Mouse (Mus musculus) lung, embryonic 16.5 days (tissue): Measurements from ENCODE around the gene Pfkp. TPM values are rescaled to one million over a fixed set of nuclear protein-coding genes. Genes with fewer than 3 reads are reported as not detected.
A peak's percentile ranks its signal among the peaks of the same experiment; 100 is the strongest.

Experiments
- ATAC-seq: fragments of 200-750 bp; cut with Nextera tagmentation; 2 replicates; pipeline ENCODE4 v1.8.0; 2017; ENCODE audit warnings: low read depth, mild to moderate bottlenecking, moderate library complexity
- H3K27ac ChIP-seq: fragments of 300-500 bp; sonication (generic); 2 replicates; pipeline ENCODE4 v1.5.1; 2014; ENCODE audit warnings: mild to moderate bottlenecking, control low read depth, low read length
- H3K27me3 ChIP-seq: fragments of 300-500 bp; sonication (generic); 2 replicates; pipeline ENCODE4 v1.6.1; 2014; ENCODE audit warnings: low read depth, low read length, mixed read lengths; ENCODE audit not compliant: control insufficient read depth, insufficient read depth
- H3K36me3 ChIP-seq: fragments of 300-500 bp; sonication (generic); 2 replicates; pipeline ENCODE4 v1.6.1; 2014; ENCODE audit warnings: low read length; ENCODE audit not compliant: control insufficient read depth, insufficient read depth
- H3K4me1 ChIP-seq: fragments of 300-500 bp; sonication (generic); replicated peaks from 2 replicates; pipeline ENCODE4 v1.6.1; 2014; ENCODE audit warnings: low read length, mixed read lengths; ENCODE audit not compliant: control insufficient read depth, insufficient read depth
- H3K4me2 ChIP-seq: fragments of 300-500 bp; sonication (generic); 2 replicates; pipeline ENCODE4 v1.6.1; 2014; ENCODE audit warnings: low read depth, low read length, control low read depth
- H3K4me3 ChIP-seq: fragments of 300-500 bp; sonication (generic); 2 replicates; pipeline ENCODE4 v1.5.1; 2014; ENCODE audit warnings: mild to moderate bottlenecking, low read length, control low read depth
- H3K9ac ChIP-seq: fragments of 300-500 bp; sonication (generic); 2 replicates; pipeline ENCODE4 v1.6.1; 2014; ENCODE audit warnings: low read length, control low read depth
- H3K9me3 ChIP-seq: fragments of 300-500 bp; sonication (generic); 2 replicates; pipeline ENCODE4 v1.6.1; 2016; ENCODE audit warnings: low read length; ENCODE audit not compliant: control insufficient read depth
- WGBS: fragments of 180-500 bp; shearing (Covaris S2); extraction: QIAGEN DNeasy Blood & Tissue Kit; methylation state at CpG from one replicate; pipeline ENCODE4 v1.1.7; 2014; 5-methylcytosine and 5-hydroxymethylcytosine counted together
- polyA plus RNA-seq: library from polyadenylated mRNA; unstranded; fragments of >200 nt; fragmentation: Nextera tagmentation; extraction: Ambion mirVana; gene quantifications from 2 replicates; pipeline ENCODE4 v1.2.1, GENCODE M21; 2015

The Pfkp gene
- polyA plus RNA-seq, 1 experiment from 2014 or later, result 34.6 TPM

- Histone ChIP-seq H3K9me3 (no peaks in the 10 kb centered on the region), H3K36me3 (no peaks in the 10 kb centered on the region), H3K9ac (no peak overlapping the region), H3K4me1 (no peaks in the 10 kb centered on the region), H3K27ac (no peak overlapping the region), H3K4me2 (no peak overlapping the region), H3K27me3 (no peaks in the 10 kb centered on the region), H3K4me3 (no peak overlapping the region)
- ATAC-seq, result no peak
- 84% methylated on average over 8 of the region's 8 CpGs for WGBS
These were observed 48.0 kb downstream of the Pfkp start for GRCm38 (mm10) chr13:6600626-6601025.

- 80% methylated on average over 16 of the region's 16 CpGs for WGBS
- ATAC-seq, result no peak
These were observed 50.8 kb downstream of the Pfkp start for GRCm38 (mm10) chr13:6597801-6598200.

GRCm38 (mm10) chr13:6595403-6595802, 53.2 kb downstream of the Pfkp start:
- no peak overlapping the region for H3K4me3 ChIP-seq
- H3K36me3 ChIP-seq, result no peaks in the 10 kb centered on the region
- H3K9ac ChIP-seq, result no peak overlapping the region
- ATAC-seq, result no peak
- H3K27me3 ChIP-seq, result no peaks in the 10 kb centered on the region
- no peaks in the 10 kb centered on the region for H3K9me3 ChIP-seq
- no peak overlapping the region for H3K27ac ChIP-seq
- no peaks in the 10 kb centered on the region for H3K4me1 ChIP-seq
- H3K4me2 ChIP-seq, result no peak overlapping the region
- 79% methylated on average over 4 of the region's 4 CpGs for WGBS

More at GRCm38 (mm10) chr13:6597801-6598200, 50.8 kb downstream of the Pfkp start:
- no peak overlapping the region for H3K4me2 ChIP-seq
- H3K9ac ChIP-seq, result no peak overlapping the region
- no peaks in the 10 kb centered on the region for H3K4me1 ChIP-seq
- H3K27ac ChIP-seq, result no peak overlapping the region
- no peak overlapping the region for H3K4me3 ChIP-seq
- no peaks in the 10 kb centered on the region for H3K36me3 ChIP-seq
- no peaks in the 10 kb centered on the region for H3K9me3 ChIP-seq
- H3K27me3 ChIP-seq, result no peaks in the 10 kb centered on the region

GRCm38 (mm10) chr13:6590846-6591245, 57.7 kb downstream of the Pfkp start:
- Histone ChIP-seq H3K4me1 (no peaks in the 10 kb centered on the region), H3K4me2 (no peak overlapping the region), H3K9me3 (no peaks in the 10 kb centered on the region), H3K27me3 (no peaks in the 10 kb centered on the region), H3K4me3 (no peak overlapping the region), H3K9ac (no peak overlapping the region), H3K36me3 (no peaks in the 10 kb centered on the region), H3K27ac (no peak overlapping the region)
- 33% methylated on average over 3 of the region's 3 CpGs for WGBS
- no peak for ATAC-seq

GRCm38 (mm10) chr13:6586009-6586408, 62.6 kb downstream of the Pfkp start:
- no peaks in the 10 kb centered on the region for H3K27me3 ChIP-seq
- H3K9me3 ChIP-seq, result no peaks in the 10 kb centered on the region
- ATAC-seq, result no peak
- H3K9ac ChIP-seq, result no peak overlapping the region
- no peak overlapping the region for H3K4me3 ChIP-seq
- no peak overlapping the region for H3K27ac ChIP-seq
- H3K36me3 ChIP-seq, result peaks cover 6% of the 10 kb centered on the region
- 72% methylated on average over 9 of the region's 9 CpGs for WGBS
- H3K4me1 ChIP-seq, result no peaks in the 10 kb centered on the region
- no peak overlapping the region for H3K4me2 ChIP-seq

GRCm38 (mm10) chr13:6583499-6584125, 65.0 kb downstream of the Pfkp start:
- 0 out of 2 replicates have a peak, but pooled peaks have one; percentile 38 for ATAC-seq
- no peak overlapping the region for H3K4me2 ChIP-seq
- H3K4me1 ChIP-seq, result no peaks in the 10 kb centered on the region
- H3K9ac ChIP-seq, result no peak overlapping the region
- no peaks in the 10 kb centered on the region for H3K9me3 ChIP-seq
- no peak overlapping the region for H3K27ac ChIP-seq
- no peaks in the 10 kb centered on the region for H3K27me3 ChIP-seq
- 40% methylated on average over 4 of the region's 4 CpGs for WGBS
- no peak overlapping the region for H3K4me3 ChIP-seq
- peaks cover 15% of the 10 kb centered on the region for H3K36me3 ChIP-seq

- H3K9me3 ChIP-seq, result no peaks in the 10 kb centered on the region
- H3K9ac ChIP-seq, result no peak overlapping the region
- no peaks in the 10 kb centered on the region for H3K27me3 ChIP-seq
- no peak overlapping the region for H3K27ac ChIP-seq
- WGBS, result 96% methylated on average over 6 of the region's 6 CpGs
- peaks cover 52% of the 10 kb centered on the region for H3K36me3 ChIP-seq
- H3K4me1 ChIP-seq, result no peaks in the 10 kb centered on the region
- ATAC-seq, result no peak
- no peak overlapping the region for H3K4me2 ChIP-seq
- H3K4me3 ChIP-seq, result no peak overlapping the region
These were observed 72.6 kb downstream of the Pfkp start for GRCm38 (mm10) chr13:6575920-6576509.

- no peaks in the 10 kb centered on the region for H3K27me3 ChIP-seq
- no peak overlapping the region for H3K4me2 ChIP-seq
- H3K4me3 ChIP-seq, result no peak overlapping the region
- peaks cover 50% of the 10 kb centered on the region for H3K36me3 ChIP-seq
- H3K9ac ChIP-seq, result no peak overlapping the region
- H3K9me3 ChIP-seq, result no peaks in the 10 kb centered on the region
- no peak overlapping the region for H3K27ac ChIP-seq
- no peak for ATAC-seq
- WGBS, result 73% methylated on average over 5 of the region's 5 CpGs
- H3K4me1 ChIP-seq, result no peaks in the 10 kb centered on the region
These were observed 83.0 kb downstream of the Pfkp start for GRCm38 (mm10) chr13:6565571-6565970.

GRCm38 (mm10) chr13:6562409-6562808, 86.2 kb downstream of the Pfkp start:
- peaks cover 56% of the 10 kb centered on the region for H3K36me3 ChIP-seq
- 82% methylated on average over 2 of the region's 2 CpGs for WGBS
- no peak overlapping the region for H3K27ac ChIP-seq
- no peak overlapping the region for H3K4me3 ChIP-seq
- no peaks in the 10 kb centered on the region for H3K4me1 ChIP-seq
- no peaks in the 10 kb centered on the region for H3K27me3 ChIP-seq
- ATAC-seq, result no peak
- H3K4me2 ChIP-seq, result no peak overlapping the region
- no peaks in the 10 kb centered on the region for H3K9me3 ChIP-seq
- H3K9ac ChIP-seq, result no peak overlapping the region
